Mouse (Mus musculus) testis, adult 2 months (tissue): ENCODE results near the gene Snai3.

ENCODE experiments used
- CTCF ChIP-seq: fragments of 200-500 bp; IDR thresholded peaks from 2 replicates; pipeline ENCODE4 v1.5.1; 2012; ENCODE audit warnings: low read depth, mild to moderate bottlenecking, inconsistent platforms, low read length, moderate library complexity; ENCODE audit not compliant: control insufficient read depth, insufficient read depth, insufficient replicate concordance
- POLR2A ChIP-seq: fragments of 200-500 bp; IDR thresholded peaks from 2 replicates; pipeline ENCODE4 v1.6.1; 2012; ENCODE audit warnings: low read depth, mild to moderate bottlenecking, inconsistent platforms, low read length, moderate library complexity; ENCODE audit not compliant: control insufficient read depth

DNA sequence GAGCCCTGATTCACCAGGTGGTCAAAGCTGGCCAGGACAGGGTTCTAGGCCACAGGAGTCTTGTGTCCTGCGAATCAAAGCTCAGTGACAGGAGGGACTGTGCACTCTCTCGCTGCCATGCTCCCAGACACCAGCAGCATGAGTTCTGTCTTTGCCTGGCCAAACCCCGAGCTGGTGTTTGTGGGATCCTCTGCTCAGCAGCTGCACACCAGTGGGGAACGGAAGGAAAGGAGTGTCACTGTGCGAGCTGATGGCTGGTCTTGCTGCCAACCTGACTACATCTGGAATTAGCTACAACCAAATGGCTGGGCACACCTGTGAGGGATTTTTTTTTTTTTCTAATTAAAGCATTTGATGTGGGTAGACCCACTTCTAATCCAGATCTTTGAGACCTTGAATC lies 10.2 kb upstream of the Snai3 start:
- TF ChIP-seq CTCF (no peak), POLR2A (no peak)
